Mouse (Mus musculus) gastrocnemius, postnatal 36 days (tissue): Measurements from ENCODE around the gene Pmp22. TPM values are rescaled to one million over a fixed set of nuclear protein-coding genes. Genes with fewer than 3 reads are reported as not detected.
A peak's percentile ranks its signal among the peaks of the same experiment; 100 is the strongest.

Source experiments
- DNase-seq, 2 experiments: peaks; one replicate each; pipeline ENCODE4 v3.0.0; 2022
- intact Hi-C: fragments of 180-260 bp; cut with DNase I; formaldehyde crosslinking; loops from one replicate; pipeline ENCODE4 v1.15.1; 2025
- total RNA-seq, 2 experiments: library from RNA; stranded (reverse); gene quantifications; 2 replicates each; pipeline ENCODE4 v1.2.3; 2021

The Pmp22 gene
- total RNA-seq, 2 experiments from 2014 or later: 36.3 to 69.3 TPM

DNA sequence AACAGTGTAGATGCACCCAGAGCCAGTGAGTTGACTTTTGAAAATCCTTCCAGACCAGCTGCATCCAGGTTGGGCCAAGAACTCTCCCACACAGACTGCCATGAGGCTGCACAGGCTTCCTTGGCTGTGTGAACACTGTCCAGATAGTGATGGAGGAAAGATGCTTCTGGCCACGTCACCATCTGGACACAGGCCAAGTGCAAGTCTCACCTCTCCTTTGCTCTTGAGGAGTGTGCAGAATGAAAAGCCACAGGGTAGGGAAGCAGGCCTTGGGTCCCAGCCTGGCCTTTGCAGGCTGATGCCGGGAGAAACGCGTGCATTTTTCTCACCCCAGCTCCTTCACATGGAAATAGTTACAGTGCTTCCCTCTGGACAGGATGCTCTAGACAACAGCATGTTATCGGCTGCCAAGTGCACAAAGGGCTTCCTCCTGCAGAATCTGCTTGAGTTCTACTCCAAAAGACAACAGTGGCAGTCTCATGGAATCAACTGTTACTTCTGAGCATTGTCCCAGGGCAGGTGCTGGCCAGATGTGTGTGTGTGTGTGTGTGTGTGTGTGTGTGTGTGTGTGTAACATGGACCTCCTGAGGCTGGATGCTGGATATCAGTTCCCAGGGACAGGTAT lies 2.8 kb upstream of the Pmp22 start:
- intact Hi-C loops: no loop called here
- peak; percentile 55 to 60 for DNase-seq

DNA sequence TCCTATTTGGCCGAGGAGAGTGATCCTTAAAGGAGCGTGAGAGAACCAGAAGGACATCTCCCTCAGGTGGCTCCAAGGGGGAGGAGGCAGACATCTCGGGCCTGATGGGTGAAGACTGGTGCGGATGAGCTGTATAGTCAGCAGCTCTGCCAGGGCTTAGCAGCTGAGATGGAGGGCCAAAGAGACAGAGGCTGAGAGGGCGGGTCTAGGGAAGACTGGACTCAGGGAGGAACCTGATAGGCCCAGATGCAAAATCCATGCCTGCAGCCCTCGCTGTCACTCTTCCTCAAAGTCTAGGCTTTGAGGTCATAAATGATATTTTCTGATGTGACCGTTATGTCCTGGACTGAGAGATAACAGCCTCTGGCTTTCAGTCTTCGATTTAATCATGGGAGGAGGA lies 1.8 kb upstream of the Pmp22 start:
- no peak for DNase-seq
- intact Hi-C loops: no loop called here

DNA sequence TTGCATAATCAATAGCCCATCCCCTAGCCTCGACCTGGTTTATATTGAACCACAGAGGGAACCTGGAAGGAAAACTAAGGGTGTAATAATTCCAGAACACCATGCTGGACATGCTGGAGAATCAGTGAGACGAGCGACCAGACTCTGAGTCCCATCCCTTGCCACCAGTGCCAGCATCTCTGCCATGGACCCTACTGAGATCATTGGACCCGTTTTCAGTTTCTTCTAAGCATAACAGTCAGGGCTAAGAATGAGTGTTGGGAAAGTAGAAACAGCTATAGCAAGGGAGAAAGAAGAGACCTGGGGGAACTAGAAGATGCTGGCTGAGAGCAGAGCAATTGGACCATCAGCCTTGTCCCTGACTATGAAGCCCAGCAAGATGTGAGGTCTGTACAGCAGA lies 1.3 kb upstream of the Pmp22 start:
- intact Hi-C loops: no loop called here
- DNase-seq: no peak

DNA sequence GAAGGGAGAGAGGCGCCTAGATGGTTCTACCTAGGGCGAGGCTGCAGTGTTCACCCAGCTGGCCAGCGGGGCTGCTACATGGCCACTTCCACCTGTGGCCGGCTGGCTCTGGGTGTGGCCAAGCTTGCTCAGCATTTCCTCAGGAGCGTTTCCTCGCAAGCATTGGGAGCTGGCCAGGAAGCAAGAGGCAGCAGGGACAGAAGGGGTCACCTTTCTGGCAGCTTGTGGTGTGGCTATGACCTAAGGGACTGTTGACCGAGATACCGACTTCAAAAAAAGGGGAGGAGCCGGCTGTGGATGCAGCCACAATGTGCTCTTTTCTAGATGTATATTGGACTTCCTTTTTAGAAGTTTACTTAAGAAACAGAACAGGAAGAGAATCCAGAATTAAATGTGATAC lies 593 bp downstream of the Pmp22 start:
- intact Hi-C loops: no loop called here
- peak; percentile 44 to 58 for DNase-seq

DNA sequence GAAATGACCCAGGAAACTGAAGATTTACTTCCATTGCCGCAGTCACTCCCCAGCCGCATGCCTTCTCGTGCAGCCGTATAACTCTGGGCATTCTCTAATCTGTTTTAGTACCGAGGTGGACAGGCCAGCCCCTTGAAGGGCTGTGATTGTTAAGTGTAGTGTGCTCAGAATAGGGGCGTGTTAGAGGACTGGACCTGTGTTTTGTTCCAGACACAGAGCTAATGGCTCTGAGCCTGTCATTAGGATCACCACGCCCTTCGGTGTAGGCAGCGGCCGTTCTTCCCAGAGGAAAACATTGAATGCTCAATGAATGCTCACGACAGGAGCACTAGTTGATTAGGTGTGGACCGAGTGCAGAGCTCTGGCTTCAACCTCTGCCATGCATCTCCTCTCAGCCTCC lies 1.1 kb downstream of the Pmp22 start:
- DNase-seq: no peak
- intact Hi-C loops: loop anchor here (5.0 to 10.0 kb wide), 3 partner anchors 103 to 375 kb away; partner anchors contain the start of gene Gm10428

DNA sequence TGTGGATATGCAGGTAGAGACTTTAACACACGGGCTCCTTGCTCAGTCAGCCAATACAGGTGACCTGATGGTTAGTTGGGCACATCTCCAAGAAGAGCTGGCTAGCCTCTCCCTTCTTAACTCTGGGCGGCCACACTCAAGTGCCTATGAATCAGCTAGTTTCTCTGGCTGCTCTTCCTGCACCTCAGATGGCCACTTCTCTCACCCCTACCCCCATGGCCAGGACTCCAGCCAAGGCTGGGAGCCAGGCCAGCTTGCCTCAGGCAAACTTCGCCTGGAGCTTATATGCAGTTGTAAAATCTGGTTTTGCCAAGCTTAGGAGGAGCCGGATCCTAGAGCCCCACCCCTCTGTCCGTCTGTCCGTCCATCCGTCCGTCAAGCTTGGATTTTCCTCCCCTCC lies 1.7 kb downstream of the Pmp22 start:
- intact Hi-C loops: loop anchor here (5.0 to 10.0 kb wide), 3 partner anchors 103 to 376 kb away; partner anchors contain the start of gene Gm10428
- DNase-seq: peak; percentile 79 to 80

DNA sequence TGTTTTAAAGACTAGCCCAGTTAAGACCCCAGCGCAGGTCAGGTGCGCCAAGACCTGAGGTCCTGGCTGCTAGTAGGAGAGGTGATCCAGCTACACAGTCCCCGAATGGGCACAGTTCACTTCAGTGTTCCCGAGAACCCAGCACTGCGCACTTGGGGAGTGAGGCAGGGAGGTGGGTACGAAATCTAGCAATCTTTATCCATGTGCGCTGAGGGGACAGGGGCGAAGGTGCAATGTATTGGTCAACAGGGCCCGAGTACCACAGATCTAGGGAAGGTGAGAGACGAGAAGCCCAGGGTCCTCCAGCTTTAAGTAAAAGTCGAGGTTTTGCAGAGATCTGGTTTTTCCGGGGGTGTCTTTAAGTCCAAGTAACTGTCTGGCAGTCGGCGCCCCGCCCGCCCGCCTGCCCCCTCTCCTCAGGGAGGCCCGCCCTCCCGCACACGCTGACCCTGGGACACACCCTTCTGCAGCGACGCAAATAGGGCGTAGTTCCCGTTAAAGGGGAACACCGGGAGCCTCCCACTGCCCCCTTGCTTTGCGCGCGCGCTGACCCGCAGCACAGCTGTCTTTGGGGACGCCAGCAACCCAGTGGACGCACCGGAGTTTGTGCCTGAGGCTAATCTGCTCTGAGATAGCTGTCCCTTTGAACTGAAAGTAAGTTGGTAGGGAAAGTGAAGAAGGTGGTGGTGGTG lies 2.4 kb downstream of the Pmp22 start:
- DNase-seq: peak; percentile 69 to 76
- intact Hi-C loops: loop anchor here (5.0 to 10.0 kb wide), 3 partner anchors 104 to 376 kb away; partner anchors contain the start of gene Gm10428

DNA sequence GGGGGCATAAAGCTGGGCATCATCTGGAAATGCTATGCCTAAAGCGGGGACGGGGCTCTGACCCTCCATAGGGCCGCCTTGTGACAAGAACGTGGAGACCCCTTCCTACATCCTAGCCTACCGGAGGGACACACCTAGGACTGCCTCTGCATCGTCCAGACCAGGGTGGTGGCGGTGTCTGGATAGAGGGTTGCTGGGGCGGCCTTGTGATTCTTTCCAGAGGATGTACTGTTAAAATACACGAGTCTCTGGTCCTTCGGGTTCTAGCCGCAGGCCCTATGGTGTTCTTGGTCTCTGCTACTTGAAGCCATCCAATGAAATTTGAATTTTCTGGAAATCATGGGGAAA lies 2.9 kb downstream of the Pmp22 start:
- DNase-seq: no peak
- intact Hi-C loops: loop anchor here (5.0 to 10.0 kb wide), 3 partner anchors 104 to 377 kb away; partner anchors contain the start of gene Gm10428

DNA sequence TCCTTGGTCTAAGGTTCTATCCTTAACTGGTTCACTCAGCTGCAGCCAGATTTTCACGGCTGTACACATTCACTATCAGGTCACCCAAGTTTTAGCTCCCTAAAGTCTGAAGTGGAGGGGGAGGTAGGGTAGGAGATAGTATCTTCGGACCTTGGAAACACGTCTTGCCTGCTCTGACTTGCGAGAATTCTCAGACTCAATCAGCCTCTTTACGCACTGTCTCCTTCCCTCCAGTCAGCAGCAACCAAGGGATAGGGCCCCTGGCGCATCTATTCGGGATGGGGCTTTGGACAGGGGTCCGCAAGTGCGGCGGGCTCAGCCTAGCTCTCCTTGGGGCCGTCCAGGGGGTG lies 3.3 kb downstream of the Pmp22 start:
- intact Hi-C loops: loop anchor here (5.0 to 10.0 kb wide), 3 partner anchors 105 to 377 kb away; partner anchors contain the start of gene Gm10428
- DNase-seq: no peak

DNA sequence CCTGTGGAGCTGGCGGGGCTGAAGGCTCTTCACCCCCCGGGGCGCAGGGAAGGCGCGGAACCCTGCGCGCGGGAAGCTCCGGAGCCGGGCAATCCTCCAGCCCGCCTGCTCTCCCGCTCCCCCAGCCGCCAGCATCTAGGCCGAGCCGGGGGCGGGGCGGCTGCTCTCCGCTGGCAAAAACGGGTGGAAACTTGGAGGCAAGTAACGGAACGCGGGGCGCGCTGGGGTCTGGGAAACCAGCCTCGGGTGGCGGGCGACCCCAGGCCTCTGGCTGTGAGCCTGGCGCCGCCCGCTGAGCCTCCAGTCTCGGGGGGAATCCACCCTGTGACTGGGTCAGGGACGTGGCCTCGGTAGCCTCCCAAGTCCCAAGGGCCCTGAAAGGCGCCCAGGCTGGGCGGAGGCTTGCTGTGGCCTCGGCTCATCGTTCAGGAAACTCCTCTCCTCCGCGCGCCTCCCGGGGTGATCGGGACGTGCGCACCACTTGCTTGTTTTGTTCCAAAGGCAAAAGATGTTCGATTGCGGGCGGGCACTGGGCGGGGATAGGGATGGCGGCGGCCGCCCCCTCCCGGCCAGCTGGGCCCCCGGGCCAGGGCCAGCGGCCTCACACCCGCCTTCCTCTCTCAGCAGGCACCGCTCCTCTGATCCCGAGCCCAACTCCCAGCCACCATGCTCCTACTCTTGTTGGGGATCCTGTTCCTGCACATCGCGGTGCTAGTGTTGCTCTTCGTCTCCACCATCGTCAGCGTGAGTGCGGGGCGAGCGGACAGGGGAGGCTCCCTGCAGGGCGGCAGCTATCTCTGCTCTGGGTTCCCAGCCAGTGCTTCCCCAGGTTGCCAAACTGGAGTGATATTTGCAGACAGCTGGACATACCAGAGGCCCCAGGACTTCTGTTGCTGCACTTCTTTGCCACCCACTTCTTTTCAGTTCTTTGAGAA lies 4.0 kb downstream of the Pmp22 start:
- intact Hi-C loops: loop anchor here (5.0 to 10.0 kb wide), 3 partner anchors 105 to 378 kb away; partner anchors contain the start of gene Gm10428
- peak; percentile 82 to 84 for DNase-seq

DNA sequence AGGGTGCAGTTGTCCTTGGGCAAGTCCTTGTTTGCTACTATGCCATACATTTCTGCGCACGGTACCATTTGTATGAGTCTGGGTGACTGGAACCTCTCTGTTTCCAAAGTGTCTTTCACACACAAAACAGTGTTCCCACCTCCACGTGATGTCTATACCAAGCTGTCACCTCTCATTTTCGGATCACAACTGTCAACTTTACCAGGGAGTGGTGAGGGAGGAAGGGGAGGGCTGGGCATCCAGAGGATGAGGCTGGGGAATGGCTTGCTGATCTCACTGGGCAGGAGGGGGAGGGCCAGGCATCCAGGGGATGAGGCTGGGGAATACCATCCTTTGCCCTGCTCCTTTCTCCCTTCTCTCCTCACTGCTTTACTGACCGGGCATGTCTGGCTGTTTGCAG lies 5.2 kb downstream of the Pmp22 start:
- intact Hi-C loops: loop anchor here (5.0 to 10.0 kb wide), 3 partner anchors 107 to 379 kb away; partner anchors contain the start of gene Gm10428
- DNase-seq: no peak

DNA sequence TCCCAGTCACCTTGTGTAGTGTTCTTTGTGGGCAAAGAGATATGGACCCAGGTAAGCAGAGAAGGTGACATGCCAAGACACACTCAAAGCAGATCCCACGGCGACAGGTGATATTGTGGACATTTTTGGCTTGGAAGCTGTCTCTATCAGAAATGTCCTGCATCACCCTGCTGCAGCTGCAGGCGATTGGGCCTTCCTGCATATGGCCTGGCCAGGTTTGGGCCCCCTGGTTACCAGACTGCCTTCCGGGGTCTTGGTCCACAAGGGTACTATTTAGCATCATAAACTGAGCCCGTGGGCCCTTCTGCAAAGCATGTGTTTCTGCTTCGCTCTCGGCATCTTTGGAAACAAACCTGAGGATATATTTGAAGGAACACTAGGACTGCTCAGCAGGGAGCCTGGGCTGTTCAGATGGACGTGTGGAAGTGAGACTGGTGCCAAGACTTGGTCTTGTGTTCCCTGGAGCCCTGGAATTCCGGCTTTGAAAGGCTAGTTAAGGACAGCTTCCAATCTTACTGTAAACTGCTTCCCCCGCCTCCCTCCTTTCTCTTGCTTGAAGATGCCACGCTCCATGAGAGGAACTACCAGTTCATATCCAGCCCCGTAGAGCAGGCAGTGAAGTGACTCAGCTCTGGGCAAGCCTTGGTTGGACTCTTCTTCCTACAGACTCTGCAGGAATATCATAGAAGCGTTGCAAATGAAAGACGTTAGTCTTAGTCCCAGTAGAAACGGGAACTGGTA lies 6.1 kb downstream of the Pmp22 start:
- no peak for DNase-seq
- intact Hi-C loops: loop anchor here (1.0 to 10.0 kb wide), 4 partner anchors 108 to 380 kb away; partner anchors contain the start of gene Gm10428

DNA sequence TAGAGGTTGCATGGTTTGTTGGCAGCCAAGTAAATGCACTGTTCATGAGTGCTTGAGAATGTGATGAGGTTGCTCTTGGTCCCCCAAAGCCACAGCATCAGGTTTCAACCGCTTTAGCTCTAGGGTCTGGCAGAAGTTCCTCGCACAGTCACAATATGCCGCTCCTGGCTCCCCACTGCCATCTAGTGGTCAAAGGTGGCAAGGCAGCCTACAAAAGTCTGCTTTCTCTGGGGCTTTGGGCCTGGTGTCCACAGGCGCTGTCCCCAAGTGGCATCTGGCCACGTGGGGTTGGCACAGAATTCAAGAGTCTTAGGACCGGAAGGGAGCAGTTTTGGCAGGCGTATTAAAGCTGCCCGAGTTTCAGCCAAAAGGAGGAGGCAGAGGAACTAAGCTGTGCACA lies 6.8 kb downstream of the Pmp22 start:
- intact Hi-C loops: loop anchor here (1.0 to 10.0 kb wide), 2 partner anchors 214 to 381 kb away; partner anchors contain the start of gene Gm10428
- DNase-seq: peak; percentile 94 to 97

DNA sequence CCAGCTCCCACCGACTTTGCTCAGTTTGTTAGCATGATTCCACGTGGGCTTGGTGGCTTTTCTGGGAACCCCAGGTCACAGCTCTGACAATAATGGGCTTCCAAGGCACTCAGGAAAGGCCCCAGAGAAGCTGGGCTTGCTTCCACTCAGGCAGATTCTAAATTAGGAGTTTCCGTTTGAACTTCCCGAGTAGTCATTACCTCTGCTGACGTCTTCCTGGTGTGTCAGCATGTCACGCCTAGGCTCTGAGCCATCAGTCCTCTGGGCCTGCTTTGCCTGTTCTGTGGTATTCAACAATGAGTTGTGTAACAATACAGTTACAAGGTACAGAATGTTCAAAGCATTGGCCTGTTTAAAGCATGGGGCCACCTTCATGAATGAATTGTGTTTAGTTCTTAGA lies 7.4 kb downstream of the Pmp22 start:
- intact Hi-C loops: loop anchor here (10.0 kb wide), 1 partner anchor 381 kb away; the partner anchor contains the start of gene Gm10428
- peak in 1 of 2 experiments; percentile 53 for DNase-seq

DNA sequence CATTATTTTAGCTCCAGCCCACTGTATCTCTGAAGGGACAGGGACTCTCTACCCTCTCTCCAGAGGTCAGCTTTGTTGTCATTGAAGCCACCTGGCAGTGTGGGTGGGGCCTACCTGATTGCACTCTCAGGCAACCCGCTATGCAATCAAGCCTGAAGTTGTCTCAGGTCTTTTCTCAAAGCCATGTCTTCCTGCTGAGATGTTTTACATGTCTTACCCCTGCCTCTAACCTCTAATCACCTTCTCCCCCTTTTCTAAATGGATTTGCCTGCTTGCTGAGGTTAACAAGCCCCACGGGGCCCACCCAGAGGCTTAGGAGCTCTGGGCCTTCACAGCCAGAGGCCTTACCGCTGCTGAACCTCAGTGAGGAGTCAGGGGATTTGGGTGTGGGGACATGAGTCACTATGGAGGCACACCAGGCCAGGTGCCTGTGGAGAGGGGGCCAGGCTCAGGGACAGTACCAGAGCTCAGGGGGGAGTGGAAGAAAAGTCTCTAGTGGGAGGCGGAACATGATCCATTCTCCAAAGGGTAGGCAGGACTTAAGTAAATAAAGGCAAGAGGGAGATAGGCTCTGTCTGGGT lies 8.1 kb downstream of the Pmp22 start:
- no peak for DNase-seq
- intact Hi-C loops: loop anchor here (10.0 kb wide), 1 partner anchor 382 kb away; the partner anchor contains the start of gene Gm10428

DNA sequence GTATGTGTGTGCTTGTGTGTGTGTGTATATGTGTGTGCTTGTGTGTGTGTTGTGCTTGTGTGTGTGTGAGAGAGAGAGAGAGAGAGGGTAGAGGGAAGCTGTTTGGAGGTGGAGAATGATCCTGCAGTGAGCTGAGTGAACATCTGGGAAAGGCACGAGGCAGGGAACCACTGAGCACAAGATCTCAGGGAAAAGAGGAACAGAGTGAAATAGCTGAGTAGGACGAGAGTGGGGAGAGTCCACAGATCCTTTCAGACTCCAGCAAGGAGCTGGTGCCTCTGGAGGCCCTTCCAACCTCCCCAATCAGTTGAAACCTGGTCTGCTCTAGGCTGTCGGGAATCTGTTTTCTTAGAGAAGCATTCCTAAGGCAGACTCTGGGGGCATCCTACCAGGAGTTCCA lies 10.0 kb downstream of the Pmp22 start:
- intact Hi-C loops: loop anchor here (10.0 kb wide), 1 partner anchor 384 kb away; the partner anchor contains the start of gene Gm10428

DNA sequence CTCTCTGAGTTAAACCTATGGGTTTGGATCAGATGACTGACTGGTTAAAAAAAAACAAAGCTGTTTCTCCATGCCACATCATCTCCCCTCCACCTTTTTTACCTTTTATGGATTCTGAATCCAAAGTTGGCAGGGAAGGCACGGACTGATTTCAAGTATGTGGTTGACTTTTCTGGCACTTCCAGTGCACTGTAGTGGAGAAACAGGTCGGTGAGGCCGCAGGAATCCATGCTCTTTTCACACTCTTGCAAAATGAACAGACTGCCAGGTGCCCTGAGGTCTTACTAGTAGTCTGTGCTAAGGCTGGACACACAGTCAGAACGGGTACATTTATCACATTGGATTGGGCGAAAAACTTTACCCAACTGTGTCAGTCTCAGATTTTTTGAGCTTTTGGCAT lies 13.5 kb downstream of the Pmp22 start:
- intact Hi-C loops: no loop called here
- DNase-seq: no peak

More for the DNA sequence above, 10.0 kb downstream of the Pmp22 start:
- no peak for DNase-seq

DNA sequence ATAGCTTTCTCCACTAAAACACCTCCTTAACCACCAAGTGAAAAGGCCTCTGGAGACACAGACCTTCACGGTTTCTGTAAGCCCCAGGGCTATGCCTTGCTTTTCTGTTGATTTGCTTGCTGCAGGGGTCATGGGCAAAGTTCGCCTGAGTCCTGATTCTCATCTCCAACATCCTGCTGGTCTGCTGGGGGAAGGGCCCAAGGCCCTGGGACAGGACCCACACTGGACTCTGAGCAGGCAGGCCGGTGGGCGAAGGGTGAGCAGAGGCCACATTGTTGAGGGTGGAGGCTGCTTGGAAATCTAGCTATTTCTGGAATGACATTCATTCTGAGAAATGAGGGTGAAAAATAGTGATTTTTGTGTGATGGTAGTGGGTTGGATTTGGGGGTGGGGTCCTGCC lies 14.0 kb downstream of the Pmp22 start:
- intact Hi-C loops: no loop called here
- no peak for DNase-seq

DNA sequence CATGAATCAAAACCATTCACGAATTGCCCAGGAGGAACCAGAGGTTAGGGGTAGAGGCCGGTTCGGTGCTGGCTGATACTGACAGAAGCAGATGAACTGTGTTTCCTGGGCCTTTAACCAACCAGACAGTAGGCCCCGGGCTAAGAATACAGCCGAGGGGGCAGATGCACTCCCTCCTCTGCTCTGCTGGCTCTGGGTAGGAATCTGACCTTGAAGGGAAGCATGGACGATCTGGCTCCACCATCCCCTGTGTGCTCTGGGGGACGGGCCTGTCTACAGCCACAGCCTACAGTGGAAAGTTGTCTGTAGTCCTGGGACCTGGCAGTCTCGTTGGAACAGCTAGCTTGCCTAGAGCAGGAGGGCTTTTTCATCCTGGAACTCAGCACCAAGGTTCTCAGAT lies 14.7 kb downstream of the Pmp22 start:
- intact Hi-C loops: no loop called here
- DNase-seq: peak in 1 of 2 experiments; percentile 28
